In genomic region chr16:31008326-31008725, GRCm38 (mm10) we compare ENCODE assay signal across 16 mouse cellular contexts.
DNase-seq lines count a peak whose midpoint lies in the region; ATAC-seq and TF ChIP-seq lines count a peak whose summit lies in the region.
"Had no signal": no experiment of that assay in that cellular context is flagged by ENCODE, and none has a peak within 500 bp of the region (broad histone marks: within the 10 kb centered on the region; RNA-seq: fewer than 3 reads in every experiment).

No protein-coding gene starts in this region.

- peak; percentile 46 for DNase-seq in kidney, adult 2 months
- no peak for DNase-seq in midbrain, embryonic 14.5 days
- peak; percentile 13 for DNase-seq in fat pad, adult 2 months (ENCODE audit: extremely low read depth, low read depth, low spot score)
- DNase-seq in hindbrain, postnatal 0 days (ENCODE audit: low spot score), result peak; percentile 30
- DNase-seq: adrenal gland, adult 2 months; cerebellum, adult 9-11 months; gastrocnemius, postnatal 10 days; liver, postnatal 0 days; thymus, adult 18-20 months had no signal

- no peaks in the 10 kb centered on the region for H3K9me3 ChIP-seq in kidney, embryonic 16.5 days (ENCODE audit: low read length)
- H3K9me3 ChIP-seq in midbrain, embryonic 14.5 days (ENCODE audit: control insufficient read depth, low read length), result no peaks in the 10 kb centered on the region
- no peaks in the 10 kb centered on the region for H3K9me3 ChIP-seq in midbrain, embryonic 15.5 days
- H3K9me3 ChIP-seq in hindbrain, postnatal 0 days (ENCODE audit: low read length), result no peaks in the 10 kb centered on the region
- H3K9me3 ChIP-seq: limb, embryonic 12.5 days; midbrain, embryonic 10.5 days had no signal

- H3K4me1 ChIP-seq in kidney, adult 2 months (ENCODE audit: control insufficient read depth, insufficient read depth, low read length), result peaks cover 9% of the 10 kb centered on the region
- H3K4me1 ChIP-seq in kidney, embryonic 16.5 days (ENCODE audit: insufficient read depth, low read length), result peaks cover 23% of the 10 kb centered on the region
- 0 out of 2 replicates have a peak, but pooled peaks cover 2% of the 10 kb centered on the region for H3K4me1 ChIP-seq in midbrain, embryonic 14.5 days (ENCODE audit: control insufficient read depth, insufficient read depth, low read length)
- peaks cover 17% of the 10 kb centered on the region for H3K4me1 ChIP-seq in midbrain, embryonic 15.5 days
- peaks cover 12% of the 10 kb centered on the region for H3K4me1 ChIP-seq in hindbrain, postnatal 0 days (ENCODE audit: insufficient read depth, low read length)

- no peak for TF ChIP-seq POLR2A in kidney, adult 2 months (IDR thresholded peaks at IDR 0.05; ENCODE audit: low read depth, low read length)

- no peaks in the 10 kb centered on the region for H3K36me3 ChIP-seq in kidney, adult 2 months (ENCODE audit: control insufficient read depth, insufficient read depth, low read length)
- H3K36me3 ChIP-seq in kidney, embryonic 16.5 days (ENCODE audit: insufficient read depth, low read length), result no peaks in the 10 kb centered on the region
- no peaks in the 10 kb centered on the region for H3K36me3 ChIP-seq in midbrain, embryonic 14.5 days (ENCODE audit: control insufficient read depth, insufficient read depth, low read length)
- no peaks in the 10 kb centered on the region for H3K36me3 ChIP-seq in midbrain, embryonic 15.5 days (replicated peaks)
- H3K36me3 ChIP-seq in hindbrain, postnatal 0 days (ENCODE audit: insufficient read depth, low read length), result no peaks in the 10 kb centered on the region

- H3K27ac ChIP-seq in kidney, adult 2 months (ENCODE audit: insufficient read depth, low read depth, low read length), result peak overlapping the region; percentile 58; the same call in 1 of the 2 replicates
- H3K27ac ChIP-seq in kidney, embryonic 16.5 days (ENCODE audit: low read length), result no peak overlapping the region
- H3K27ac ChIP-seq in midbrain, embryonic 14.5 days (replicated peaks; ENCODE audit: low read depth, low read length), result 0 out of 2 replicates have a peak overlapping the region, but pooled peaks have one; percentile 32
- H3K27ac ChIP-seq in midbrain, embryonic 15.5 days, result no peak overlapping the region; the same call in 1 of the 2 replicates
- H3K27ac ChIP-seq in hindbrain, postnatal 0 days, result no peak overlapping the region
- H3K27ac ChIP-seq: limb, embryonic 12.5 days; midbrain, embryonic 10.5 days had no signal

- WGBS in kidney, adult 2 months, result 77% methylated on average over 7 of the region's 7 CpGs
- WGBS in kidney, embryonic 16.5 days, result 86% methylated on average over 7 of the region's 7 CpGs
- whole genome bisulfite sequencing in midbrain, embryonic 14.5 days, result 85% methylated on average over 7 of the region's 7 CpGs
- 78% methylated on average over 7 of the region's 7 CpGs for WGBS in midbrain, embryonic 15.5 days
- 46% methylated on average over 7 of the region's 7 CpGs for WGBS in hindbrain, postnatal 0 days

- no peak for TF ChIP-seq CTCF in kidney, adult 2 months (conservative IDR thresholded peaks at IDR 0.05; ENCODE audit: insufficient read depth, insufficient read length, low read depth, low read length)
- TF ChIP-seq CTCF in hindbrain, postnatal 0 days (IDR thresholded peaks at IDR 0.05; ENCODE audit: low read depth), result no peak

- no peak overlapping the region for H3K9ac ChIP-seq in kidney, embryonic 16.5 days (replicated peaks; ENCODE audit: low read length)
- H3K9ac ChIP-seq in midbrain, embryonic 14.5 days (replicated peaks; ENCODE audit: low read length), result no peak overlapping the region
- no peak overlapping the region for H3K9ac ChIP-seq in midbrain, embryonic 15.5 days
- no peak overlapping the region for H3K9ac ChIP-seq in hindbrain, postnatal 0 days (replicated peaks; ENCODE audit: low read length)
- H3K9ac ChIP-seq: limb, embryonic 12.5 days; liver, postnatal 0 days had no signal

- no peaks in the 10 kb centered on the region for H3K27me3 ChIP-seq in kidney, adult 2 months (replicated peaks; ENCODE audit: control insufficient read depth, insufficient read depth, low read length)
- H3K27me3 ChIP-seq in kidney, embryonic 16.5 days (ENCODE audit: insufficient read depth, low read length), result no peaks in the 10 kb centered on the region
- no peaks in the 10 kb centered on the region for H3K27me3 ChIP-seq in midbrain, embryonic 14.5 days (ENCODE audit: control insufficient read depth, insufficient read depth, low read length)
- no peaks in the 10 kb centered on the region for H3K27me3 ChIP-seq in midbrain, embryonic 15.5 days (replicated peaks)
- no peaks in the 10 kb centered on the region for H3K27me3 ChIP-seq in hindbrain, postnatal 0 days (ENCODE audit: insufficient read depth, low read length)
- H3K27me3 ChIP-seq: limb, embryonic 12.5 days had no signal

- ATAC-seq in kidney, embryonic 16.5 days (ENCODE audit: low FRiP score, low TSS enrichment), result no peak
- ATAC-seq in midbrain, embryonic 14.5 days (ENCODE audit: low FRiP score, low TSS enrichment), result no peak
- no peak for ATAC-seq in midbrain, embryonic 15.5 days (replicated peaks)
- ATAC-seq in hindbrain, postnatal 0 days, result no peak
- no peak for ATAC-seq in megakaryocyte progenitor cell, adult 5-6 weeks (replicated peaks; ENCODE audit: poor library complexity)
- ATAC-seq: forebrain, embryonic 14.5 days; inflammation-experienced regulatory T-cells, adult 6 months; liver, postnatal 0 days had no signal

- no peak overlapping the region for H3K4me3 ChIP-seq in kidney, adult 2 months (ENCODE audit: insufficient read depth, low read depth, low read length)
- H3K4me3 ChIP-seq in kidney, embryonic 16.5 days (ENCODE audit: low read length), result no peak overlapping the region
- no peak overlapping the region for H3K4me3 ChIP-seq in midbrain, embryonic 14.5 days (replicated peaks; ENCODE audit: low read depth, low read length)
- no peak overlapping the region for H3K4me3 ChIP-seq in midbrain, embryonic 15.5 days
- no peak overlapping the region for H3K4me3 ChIP-seq in hindbrain, postnatal 0 days (ENCODE audit: low read length)
- H3K4me3 ChIP-seq: limb, embryonic 12.5 days; midbrain, embryonic 10.5 days had no signal

- H3K4me2 ChIP-seq in kidney, embryonic 16.5 days (replicated peaks; ENCODE audit: low read depth, low read length), result no peak overlapping the region
- H3K4me2 ChIP-seq in midbrain, embryonic 14.5 days (ENCODE audit: low read length), result no peak overlapping the region
- H3K4me2 ChIP-seq in midbrain, embryonic 15.5 days, result no peak overlapping the region
- H3K4me2 ChIP-seq in hindbrain, postnatal 0 days (ENCODE audit: low read depth, low read length), result no peak overlapping the region
- H3K4me2 ChIP-seq: limb, embryonic 12.5 days had no signal

Comparison
In these comparisons a context has a peak if more than half of its experiments do, and no peak if none do; other contexts are left out.
1. H3K27ac ChIP-seq: peak in kidney, adult 2 months (single experiment) and midbrain, embryonic 14.5 days (single experiment); none in kidney, embryonic 16.5 days (single experiment), midbrain, embryonic 15.5 days (single experiment) and hindbrain, postnatal 0 days (single experiment).